Mouse (Mus musculus) erythroblast, embryonic 14.5 days (primary cell): ENCODE results near the gene Csf2rb2.
"Not testable (repeated sequence)": the region's sequence is repeated elsewhere in the genome, so short reads cannot be mapped to it uniquely, and the experiment has no call there.

Experiments
- GATA1 ChIP-seq: IDR thresholded peaks from 2 replicates; pipeline ENCODE4 v1.6.1; 2012; ENCODE audit warnings: low read length, inconsistent platforms, mixed read lengths
- TAL1 ChIP-seq: IDR thresholded peaks from 3 replicates; pipeline ENCODE4 v1.6.1; 2012; ENCODE audit warnings: low read length, inconsistent platforms, mixed read lengths

DNA sequence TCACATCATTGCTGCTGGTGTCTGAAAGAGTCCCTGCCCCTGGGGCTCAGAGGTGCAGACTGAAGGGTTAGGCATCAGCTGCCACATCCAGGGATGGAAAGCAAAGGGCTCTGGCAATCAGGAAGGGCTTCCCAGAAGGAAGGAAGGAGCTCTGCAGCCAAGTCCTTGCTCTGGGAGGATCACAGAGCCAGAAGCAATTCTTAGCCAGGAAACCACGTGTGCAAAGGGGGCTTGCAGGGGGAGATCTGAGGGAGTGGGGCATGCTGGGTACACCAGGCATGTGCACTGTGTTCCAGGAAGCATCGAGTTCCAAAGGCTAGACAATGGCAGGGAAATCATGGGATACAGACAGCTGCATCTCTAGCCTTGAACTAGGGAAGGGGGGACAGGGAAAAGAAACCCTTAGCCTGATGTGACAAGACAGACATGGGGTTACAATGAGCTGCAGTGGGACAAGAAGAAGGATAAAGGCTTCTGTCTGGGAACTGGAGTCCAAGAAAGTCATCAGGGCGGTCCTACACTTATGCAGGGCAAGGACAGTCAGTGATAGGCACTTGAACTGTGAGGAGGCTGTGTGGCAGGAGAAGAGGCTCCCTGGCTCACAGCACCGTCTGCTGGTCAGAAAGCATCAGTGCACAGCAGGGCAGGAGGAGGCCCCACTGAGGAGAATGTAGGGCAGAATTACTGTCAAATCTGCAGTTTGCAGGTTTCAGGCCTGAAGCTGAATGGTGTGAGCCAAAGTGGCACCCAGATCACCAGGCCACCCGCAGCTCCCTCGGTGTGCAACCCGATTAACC is 34.3 kb upstream of the Csf2rb2 start:
- not testable (repeated sequence) for TF ChIP-seq GATA1, TAL1
